Mouse (Mus musculus) liver, embryonic 14.5 days (tissue): Measurements from ENCODE around the gene Usp13.

Experiments
- CTCF ChIP-seq: IDR thresholded peaks from 2 replicates; pipeline ENCODE4 v1.5.1; 2016; ENCODE audit warnings: antibody characterized with exemption, low read depth, control low read depth
- EP300 ChIP-seq: IDR thresholded peaks from 2 replicates; pipeline ENCODE4 v1.6.1; 2016; ENCODE audit warnings: antibody characterized with exemption, low read depth

DNA sequence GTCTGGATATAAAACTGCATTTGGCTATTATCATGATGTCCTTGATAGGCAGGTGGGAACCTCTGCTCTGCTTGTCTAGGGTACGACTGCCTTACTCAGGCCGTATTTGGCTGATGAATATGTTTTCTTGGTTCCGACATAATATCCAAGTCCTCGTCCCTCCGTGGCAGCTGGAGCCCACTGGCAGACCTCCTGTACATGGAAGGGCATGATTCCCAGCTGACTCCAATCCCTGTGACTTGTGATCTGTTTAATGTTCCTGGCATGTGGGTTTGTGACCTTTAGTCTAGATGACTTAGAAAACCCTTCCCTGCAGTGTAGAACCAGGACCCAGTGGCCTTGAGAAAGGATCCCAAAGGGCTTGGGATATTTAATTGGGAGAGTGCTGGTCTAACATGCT is 71.5 kb downstream of the Usp13 start:
- TF ChIP-seq CTCF (no peak), EP300 (no peak)
